Mouse (Mus musculus): ENCODE results near the gene Efcab10. TPM values are rescaled to one million over a fixed set of nuclear protein-coding genes. Genes with fewer than 3 reads are reported as not detected.
A peak's percentile ranks its signal among the peaks of the same experiment; 100 is the strongest.

The Efcab10 gene
- total RNA-seq, 2 experiments from 2014 or later = 2.1 to 2.3 TPM

DNA sequence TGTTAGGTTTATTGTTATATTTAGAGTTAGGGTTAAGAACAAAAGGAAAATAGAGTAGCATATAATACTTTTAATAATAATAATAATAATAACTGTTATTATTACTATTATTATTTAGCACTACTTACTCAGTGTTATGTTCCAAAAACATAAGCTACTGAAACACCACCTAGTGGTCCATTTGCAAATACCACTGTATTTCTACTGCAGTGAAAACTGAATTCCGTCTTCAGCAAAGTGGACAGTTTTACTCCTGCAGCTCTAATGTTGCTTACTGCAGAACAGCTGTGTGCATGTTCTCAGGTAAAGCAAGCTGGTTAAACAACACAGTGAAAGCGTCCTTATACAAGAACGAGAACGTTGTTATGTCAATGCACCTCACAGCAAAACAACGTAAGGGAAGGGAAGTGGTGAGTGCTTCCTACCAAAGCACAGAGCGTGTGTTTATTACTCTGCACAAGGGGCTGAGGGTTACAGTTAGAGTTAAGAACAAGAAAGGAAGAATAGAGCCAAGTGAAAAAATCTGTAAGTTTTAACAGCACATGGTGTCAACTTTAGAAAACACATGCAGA lies 17.0 kb downstream of the Efcab10 start:
- no peak for DNase-seq (ENCODE audit: low spot score in 2 of 2)
- intact Hi-C loops (cut with DNase I) = no loop called here

DNA sequence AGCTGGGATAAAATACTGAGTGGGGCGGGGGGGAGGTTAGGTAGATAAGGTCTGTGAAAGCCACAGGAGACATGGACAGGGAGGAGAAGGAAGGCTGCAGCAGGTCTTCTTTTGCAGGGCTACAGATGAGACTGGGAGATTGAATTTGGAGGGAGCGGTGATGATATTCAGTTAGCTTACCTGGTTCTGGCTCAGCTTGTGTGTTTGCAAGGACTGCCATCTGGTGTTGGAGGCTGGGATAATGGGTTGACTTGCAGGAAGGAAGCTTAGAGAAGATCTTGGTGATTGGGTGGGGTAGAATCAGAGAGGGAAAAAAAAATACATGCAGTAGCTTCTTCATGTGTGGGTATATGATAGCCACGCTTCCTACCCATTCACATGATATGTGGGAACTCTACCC lies 29.7 kb downstream of the Efcab10 start:
- intact Hi-C loops (cut with DNase I) = loop anchor here (1.0 kb wide), 1 partner anchor 35 kb away; no protein-coding TSS in a partner anchor
- peak; percentile 70 to 84 for DNase-seq (ENCODE audit: low spot score in 2 of 2)

DNA sequence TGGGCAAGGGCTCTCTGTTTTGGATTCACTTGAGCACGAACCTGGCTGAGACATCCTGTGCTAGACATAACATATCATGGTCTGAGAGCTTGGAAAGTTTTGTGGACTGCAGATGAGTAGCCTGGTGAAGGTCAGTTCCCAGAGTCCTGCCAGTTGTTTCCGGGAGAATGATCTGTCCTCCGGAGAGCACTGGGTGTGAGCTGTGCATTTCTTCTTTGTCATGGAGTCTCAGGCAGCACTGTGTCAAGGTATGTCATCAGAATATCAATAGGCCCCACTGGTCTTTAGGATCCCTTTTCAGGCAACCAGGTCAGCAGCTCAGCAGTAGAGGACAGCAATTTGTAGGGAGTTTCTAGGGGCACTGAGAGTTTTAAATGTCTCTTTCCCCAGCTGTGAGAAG lies 32.6 kb downstream of the Efcab10 start:
- intact Hi-C loops (cut with DNase I) = loop anchor here (5.0 kb wide), 2 partner anchors 400 to 520 kb away; no protein-coding TSS in a partner anchor

GRCm38 (mm10) chr12:33427726-33428125 lies 33.1 kb downstream of the Efcab10 start:
- no peak for DNase-seq (ENCODE audit: low spot score in 2 of 2)
- intact Hi-C loops (cut with DNase I) = loop anchor here (5.0 kb wide), 2 partner anchors 400 to 520 kb away; no protein-coding TSS in a partner anchor

More for the DNA sequence above, 32.6 kb downstream of the Efcab10 start:
- DNase-seq (ENCODE audit: low spot score in 2 of 2) = no peak

GRCm38 (mm10) chr12:33429387-33430160 lies 34.9 kb downstream of the Efcab10 start, which contains the start of gene Twistnb:
Twistnb (plus strand) TSS chr12:33429635.
- peak; percentile 99 for DNase-seq (ENCODE audit: low spot score in 2 of 2)
- intact Hi-C loops (cut with DNase I) = loop anchor here (5.0 kb wide), 2 partner anchors 402 to 522 kb away; no protein-coding TSS in a partner anchor

GRCm38 (mm10) chr12:33433812-33434211 lies 39.2 kb downstream of the Efcab10 start:
- intact Hi-C loops (cut with DNase I) = no loop called here
- no peak for DNase-seq (ENCODE audit: low spot score in 2 of 2)

DNA sequence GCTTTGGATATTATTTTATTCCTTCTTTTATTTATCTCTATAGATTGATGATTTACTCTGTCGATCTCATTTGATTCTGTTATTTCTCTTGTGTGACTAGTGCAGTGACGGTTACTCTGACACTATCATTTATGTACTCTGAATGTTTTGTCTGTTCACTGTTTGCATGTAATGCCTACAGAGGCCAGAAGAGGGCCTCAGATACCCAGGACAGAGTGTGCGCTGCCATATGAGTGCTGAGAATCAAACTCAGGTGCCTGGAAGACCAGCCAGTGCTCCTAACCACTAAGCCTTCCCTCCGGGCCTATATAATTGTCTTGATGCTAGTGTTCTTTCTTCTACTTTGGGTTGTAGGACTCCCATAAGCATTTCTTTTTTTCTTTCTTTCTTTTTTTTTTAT lies 40.1 kb downstream of the Efcab10 start:
- intact Hi-C loops (cut with DNase I) = no loop called here
- no peak for DNase-seq (ENCODE audit: low spot score in 2 of 2)

Other genes starting within 250 kb of the Efcab10 start
- gene Atxn7l1, start 247.2 kb upstream of the Efcab10 start, total RNA-seq (2021) = 10 to 100 TPM; 56.8 to 60.8 TPM
- 10 to 100 TPM; 11.7 to 12.9 TPM for gene Twistnb, start 34.8 kb downstream of the Efcab10 start, total RNA-seq (2021)

Measured in left cerebral cortex, postnatal 25 days (tissue).